In the genomic region with DNA sequence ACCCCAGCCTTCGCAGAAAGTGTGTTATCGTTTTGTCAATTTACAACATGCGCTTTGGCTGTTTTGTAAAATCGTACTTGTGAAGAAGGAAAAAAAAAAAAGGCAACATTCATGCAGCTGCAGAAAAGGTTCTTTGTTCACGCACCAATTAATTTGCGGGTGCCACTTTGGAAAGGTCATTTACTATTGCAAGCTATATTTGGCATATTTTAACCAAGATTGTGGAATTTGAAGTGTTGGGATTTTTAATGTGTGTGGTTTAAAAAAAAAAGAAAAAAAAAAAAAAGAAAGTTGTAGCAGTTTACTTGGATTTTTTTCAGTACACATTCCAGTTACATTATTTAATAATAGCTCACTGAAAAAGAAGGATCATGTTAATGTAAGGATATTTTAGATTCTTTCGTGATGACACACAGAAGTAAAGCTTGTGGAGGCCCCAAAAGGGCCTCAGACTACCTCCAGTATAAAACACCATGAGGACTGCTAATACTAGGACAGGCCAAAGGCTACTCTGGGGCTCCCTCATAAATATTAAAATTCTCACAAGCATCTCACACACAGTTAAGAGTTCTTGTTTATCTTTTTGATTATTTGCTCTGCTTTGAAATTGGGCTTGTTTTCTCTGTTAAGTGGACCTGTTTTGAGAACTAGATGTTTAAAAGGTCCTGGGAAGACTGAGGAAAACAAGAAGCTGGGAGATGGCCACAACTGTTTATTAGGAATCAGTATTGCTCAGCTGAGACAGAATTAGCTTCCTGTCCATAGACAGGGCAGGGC, we compare ENCODE assay signal across 8 mouse cellular contexts. TPM values are rescaled to one million over a fixed set of nuclear protein-coding genes. Genes with fewer than 3 reads are reported as not detected.
DNase-seq lines count a peak whose midpoint lies in the region; ATAC-seq and TF ChIP-seq lines count a peak whose summit lies in the region.

No protein-coding gene starts in this region.

- WGBS in lung, embryonic 14.5 days = 1% methylated on average over 7 of the region's 7 CpGs
- WGBS in embryonic facial prominence, embryonic 13.5 days = under 1% methylated on average over 7 of the region's 7 CpGs
- 4% methylated on average over 7 of the region's 7 CpGs for WGBS in intestine, postnatal 0 days

- H3K27ac ChIP-seq in lung, embryonic 14.5 days (ENCODE audit: low read depth) = peak overlapping the region; percentile 99
- peak overlapping the region; percentile 100 for H3K27ac ChIP-seq in embryonic facial prominence, embryonic 13.5 days
- peak overlapping the region; percentile 86 for H3K27ac ChIP-seq in intestine, postnatal 0 days (ENCODE audit: low read depth, low read length)

- TF ChIP-seq CTCF in lung, embryonic 14.5 days (IDR thresholded peaks at IDR 0.05; ENCODE audit: low read depth) = no peak
- TF ChIP-seq CTCF in intestine, postnatal 0 days (IDR thresholded peaks at IDR 0.05; ENCODE audit: low read depth) = no peak

- H3K9me3 ChIP-seq in lung, embryonic 14.5 days (ENCODE audit: low read depth, low read length) = no peaks in the 10 kb centered on the region
- no peaks in the 10 kb centered on the region for H3K9me3 ChIP-seq in embryonic facial prominence, embryonic 13.5 days
- no peaks in the 10 kb centered on the region for H3K9me3 ChIP-seq in intestine, postnatal 0 days (ENCODE audit: control insufficient read depth)

- H3K36me3 ChIP-seq in lung, embryonic 14.5 days (ENCODE audit: insufficient read depth) = peaks cover 2% of the 10 kb centered on the region; the same call in 1 of the 2 replicates
- H3K36me3 ChIP-seq in embryonic facial prominence, embryonic 13.5 days = peaks cover 2% of the 10 kb centered on the region; the same call in 1 of the 2 replicates
- no peaks in the 10 kb centered on the region for H3K36me3 ChIP-seq in intestine, postnatal 0 days (ENCODE audit: control insufficient read depth, insufficient read depth)

- DNase-seq in lung, embryonic 14.5 days = peak; percentile 63
- DNase-seq in lung, postnatal 4 days = no peak
- peak; percentile 29 for DNase-seq in retina, embryonic 14.5 days (ENCODE audit: low spot score)
- DNase-seq in cerebellum, postnatal 14 days = no peak

- H3K4me2 ChIP-seq in lung, embryonic 14.5 days = peak overlapping the region; percentile 82
- peak overlapping the region; percentile 70 for H3K4me2 ChIP-seq in embryonic facial prominence, embryonic 13.5 days
- peak overlapping the region; percentile 88 for H3K4me2 ChIP-seq in intestine, postnatal 0 days (replicated peaks; ENCODE audit: low read depth)

- peak overlapping the region; percentile 83 for H3K4me3 ChIP-seq in lung, embryonic 14.5 days (ENCODE audit: low read depth, low read length)
- H3K4me3 ChIP-seq in embryonic facial prominence, embryonic 13.5 days = peak overlapping the region; percentile 87
- H3K4me3 ChIP-seq in intestine, postnatal 0 days (ENCODE audit: low read depth, low read length) = peak overlapping the region; percentile 67

- peaks cover 11% of the 10 kb centered on the region for H3K4me1 ChIP-seq in lung, embryonic 14.5 days (ENCODE audit: insufficient read depth)
- peaks cover 14% of the 10 kb centered on the region for H3K4me1 ChIP-seq in embryonic facial prominence, embryonic 13.5 days
- 0 out of 2 replicates have a peak, but pooled peaks cover 6% of the 10 kb centered on the region for H3K4me1 ChIP-seq in intestine, postnatal 0 days (replicated peaks; ENCODE audit: control insufficient read depth, insufficient read depth, low read length)

- 0 out of 2 replicates have a peak, but pooled peaks have one; percentile 20 for ATAC-seq in lung, embryonic 14.5 days (ENCODE audit: insufficient read depth)
- ATAC-seq in embryonic facial prominence, embryonic 13.5 days (ENCODE audit: insufficient number of reproducible peaks, insufficient read depth, low FRiP score, low TSS enrichment, low read depth) = no peak
- ATAC-seq in intestine, postnatal 0 days = no peak
- no peak for ATAC-seq in frontal cortex, adult (ENCODE audit: low TSS enrichment)
- ATAC-seq in erythroid progenitor cell, adult 5-6 weeks (replicated peaks; ENCODE audit: low FRiP score, poor library complexity, severe bottlenecking) = no peak

- H3K9ac ChIP-seq in lung, embryonic 14.5 days = peak overlapping the region; percentile 97
- peak overlapping the region; percentile 94 for H3K9ac ChIP-seq in embryonic facial prominence, embryonic 13.5 days
- peak overlapping the region; percentile 88 for H3K9ac ChIP-seq in intestine, postnatal 0 days (ENCODE audit: low read depth, low read length)

- no peaks in the 10 kb centered on the region for H3K27me3 ChIP-seq in lung, embryonic 14.5 days (ENCODE audit: insufficient read depth, low read length)
- no peaks in the 10 kb centered on the region for H3K27me3 ChIP-seq in embryonic facial prominence, embryonic 13.5 days
- no peaks in the 10 kb centered on the region for H3K27me3 ChIP-seq in intestine, postnatal 0 days (replicated peaks; ENCODE audit: control insufficient read depth, insufficient read depth, low read length)

RNA-seq across cellular contexts. Expression of gene Rhobtb3, which starts 0.5 kb away (rescaled TPM):
- polyA plus RNA-seq in lung, embryonic 14.5 days (2014; fragmentation: Nextera tagmentation; extraction: Ambion mirVana) = 49.2 and 52.4 TPM in 2 replicates
- 42.4 and 44.0 TPM in 2 replicates for polyA plus RNA-seq in embryonic facial prominence, embryonic 13.5 days (2015; fragmentation: Nextera tagmentation; extraction: Ambion mirVana)
- 10.1 and 10.6 TPM in 2 replicates for polyA plus RNA-seq in intestine, postnatal 0 days (2015; fragmentation: Nextera tagmentation; extraction: Ambion mirVana)
- total RNA-seq in erythroid progenitor cell, adult 5-6 weeks (2015; ENCODE audit: low replicate concordance) = 1.3 and 1.4 TPM in 2 replicates
- 0.30 TPM in 1 of 2 replicates, not detected in the other for total RNA-seq in erythroid progenitor cell, adult 5-6 weeks (2017; ENCODE audit: low replicate concordance)

RNA-seq across cellular contexts. Expression of gene Spata9, which starts 22.7 kb away (rescaled TPM):
- polyA plus RNA-seq in lung, embryonic 14.5 days (2014; fragmentation: Nextera tagmentation; extraction: Ambion mirVana) = 0.81 and 0.82 TPM in 2 replicates
- 0.94 and 1.1 TPM in 2 replicates for polyA plus RNA-seq in embryonic facial prominence, embryonic 13.5 days (2015; fragmentation: Nextera tagmentation; extraction: Ambion mirVana)
- polyA plus RNA-seq in intestine, postnatal 0 days (2015; fragmentation: Nextera tagmentation; extraction: Ambion mirVana) = 0.39 and 0.51 TPM in 2 replicates
- not detected in 2 replicates for total RNA-seq in erythroid progenitor cell, adult 5-6 weeks (2015; ENCODE audit: low replicate concordance)
- total RNA-seq in erythroid progenitor cell, adult 5-6 weeks (2017; ENCODE audit: low replicate concordance) = not detected in 2 replicates

Comparison
In these comparisons a context has a peak if more than half of its experiments do, and no peak if none do; other contexts are left out.
1. DNase-seq: peak in lung, embryonic 14.5 days (single experiment) and retina, embryonic 14.5 days (single experiment); none in lung, postnatal 4 days (0 of 2) and cerebellum, postnatal 14 days (0 of 2).
2. Peak in every context shown above with its lines, with median percentiles within 50 percentile points of each other: H3K27ac ChIP-seq, H3K4me2 ChIP-seq, H3K4me3 ChIP-seq and H3K9ac ChIP-seq.